Mouse (Mus musculus) olfactory bulb, adult 2 months (tissue): ENCODE data around the gene Tsc22d1.

Experiments
- CTCF ChIP-seq: fragments of 200-500 bp; IDR thresholded peaks from 2 replicates; pipeline ENCODE4 v1.5.1; 2012; ENCODE audit warnings: low read depth, mild to moderate bottlenecking, low read length, moderate library complexity; ENCODE audit not compliant: insufficient read depth
- POLR2A ChIP-seq: fragments of 200-500 bp; IDR thresholded peaks from 2 replicates; pipeline ENCODE4 v1.6.1; 2012; ENCODE audit warnings: mild to moderate bottlenecking, low read depth, low read length, moderate library complexity; ENCODE audit not compliant: insufficient read depth

GRCm38 (mm10) chr14:76500036-76500435, 85.3 kb downstream of the Tsc22d1 start:
- TF ChIP-seq CTCF (no peak), POLR2A (no peak)
